Mouse (Mus musculus) frontal cortex, postnatal 25 days (tissue): ENCODE measurements at regions not wholly inside any gene's neighbourhood (a gene's known extent, or its start where the extent isn't known, plus 50 kb on each side); places are given as distances from the start of the nearest gene placed in this dataset.
"Not testable (repeated sequence)": the region's sequence is repeated elsewhere in the genome, so short reads cannot be mapped to it uniquely, and the experiment has no call there.

Experiments used
- DNase-seq, 2 experiments: peaks; one replicate each; pipeline ENCODE4 v3.0.0; 2022; ENCODE audit warnings: low spot score in 2 of 2

- DNase-seq = not testable (repeated sequence)
Observed at GRCm38 (mm10) chr12:21680026-21680425, 262.6 kb upstream of the Ywhaq start.

GRCm38 (mm10) chr12:21649381-21649780 is 231.9 kb upstream of the Ywhaq start:
- not testable (repeated sequence) for DNase-seq

DNA sequence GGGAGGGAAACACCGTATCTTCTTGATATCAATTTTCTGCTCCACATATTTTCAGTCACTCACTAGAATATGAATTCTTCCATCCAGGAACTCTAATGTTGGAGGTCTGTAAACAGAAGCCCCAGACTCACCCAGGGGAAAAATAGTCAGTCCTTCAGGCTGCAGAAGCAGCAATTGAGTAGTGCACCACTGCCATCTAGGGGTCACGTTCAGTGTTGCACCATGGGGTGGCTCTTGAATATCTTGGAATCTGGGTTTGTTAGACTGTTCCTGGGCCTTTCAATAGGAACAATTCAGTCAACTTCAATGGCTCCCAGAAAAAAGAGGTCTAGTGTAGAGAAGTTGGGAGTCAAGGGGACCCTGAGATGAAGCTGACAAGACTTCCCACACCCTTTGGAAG is 196.3 kb upstream of the Ywhaq start:
- DNase-seq = peak; percentile 58 to 63

DNA sequence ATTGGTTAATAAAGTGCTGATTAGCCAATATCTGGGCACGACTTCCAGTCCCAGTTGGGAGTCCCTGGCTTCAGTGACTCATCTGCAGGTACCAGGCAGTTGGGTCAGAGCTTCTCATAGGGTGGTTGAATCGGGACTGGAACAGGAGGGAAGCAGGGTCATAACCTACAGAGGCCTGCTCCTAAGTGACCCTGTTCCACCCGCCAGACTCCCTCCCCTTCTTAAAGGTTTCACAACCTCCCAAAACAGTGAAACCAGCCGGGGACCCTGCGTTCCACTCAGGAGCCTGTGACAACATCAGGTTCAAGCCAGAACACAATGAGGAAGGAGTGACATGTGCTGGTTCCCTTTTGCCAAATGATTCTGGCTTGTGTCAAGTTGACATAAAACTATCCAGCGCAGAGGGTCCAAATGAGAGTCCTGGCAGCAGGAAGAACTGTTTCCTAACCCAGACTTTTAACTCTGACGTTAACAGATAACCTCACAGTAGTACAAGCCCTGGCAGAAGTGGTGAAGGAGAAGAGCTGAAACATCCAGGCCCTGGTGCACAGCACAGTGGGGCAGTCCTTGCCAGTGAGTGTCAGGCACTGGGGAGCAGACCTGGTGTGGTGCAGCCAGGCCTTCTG is 151.1 kb upstream of the Ywhaq start:
- DNase-seq = no peak

DNA sequence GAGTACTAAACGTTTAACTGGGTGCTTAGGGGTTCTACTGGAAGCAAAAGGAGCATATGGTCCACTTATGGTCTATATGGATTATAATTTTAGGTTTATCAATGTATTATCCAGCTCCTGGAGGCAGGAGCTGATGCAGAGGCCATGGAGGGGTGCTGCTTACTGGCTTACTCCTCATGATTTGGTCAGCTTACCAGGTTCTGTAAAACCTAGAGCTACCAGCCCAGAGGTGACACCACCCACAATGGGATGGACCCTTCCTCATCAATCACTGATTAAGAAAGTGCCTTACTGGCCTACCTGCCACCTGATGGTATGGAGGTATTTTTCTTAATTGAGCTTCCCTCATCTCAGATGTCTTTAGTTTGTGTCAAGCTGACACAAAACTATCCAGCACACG is 126.5 kb upstream of the Ywhaq start:
- DNase-seq = not testable (repeated sequence)

DNA sequence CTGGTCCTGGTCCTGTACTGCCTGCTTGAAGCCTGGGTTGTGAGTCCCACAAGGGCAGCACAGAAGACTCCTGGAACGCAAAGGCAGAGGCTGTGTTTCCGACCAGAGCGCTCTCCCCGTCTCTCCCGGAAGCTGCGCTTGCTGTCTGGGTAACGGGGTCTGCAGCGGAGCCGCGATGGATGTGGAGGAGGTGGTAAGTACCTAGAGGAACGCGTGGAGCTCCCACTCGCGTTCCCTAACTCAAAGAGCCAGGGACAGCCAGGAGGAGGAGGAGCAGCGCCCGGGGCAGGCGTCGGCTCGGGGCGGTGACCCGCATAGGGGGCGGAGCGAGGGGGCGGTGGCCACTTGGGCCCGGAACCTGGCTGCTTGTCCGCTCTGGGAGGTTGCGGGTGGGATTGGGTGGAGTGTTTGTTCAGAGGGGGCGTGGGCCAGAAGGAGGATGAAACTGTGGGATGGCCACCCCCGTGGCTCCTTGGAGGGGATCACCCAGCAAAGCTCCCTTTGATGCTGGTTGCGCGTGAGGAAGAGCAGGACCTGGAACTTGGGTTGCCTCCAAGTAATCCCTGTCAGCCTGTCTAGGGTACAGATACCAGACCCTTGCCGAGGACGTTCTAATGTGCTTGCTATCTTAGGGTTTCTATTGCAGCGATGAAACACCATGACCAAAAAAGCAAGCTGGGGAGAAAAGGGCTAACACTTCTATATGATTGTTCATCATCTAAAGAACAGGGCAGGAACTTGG is 125.9 kb upstream of the Ywhaq start:
- peak; percentile 30 to 32 for DNase-seq

GRCm38 (mm10) chr12:21531766-21532165 is 114.3 kb upstream of the Ywhaq start:
- no peak for DNase-seq

DNA sequence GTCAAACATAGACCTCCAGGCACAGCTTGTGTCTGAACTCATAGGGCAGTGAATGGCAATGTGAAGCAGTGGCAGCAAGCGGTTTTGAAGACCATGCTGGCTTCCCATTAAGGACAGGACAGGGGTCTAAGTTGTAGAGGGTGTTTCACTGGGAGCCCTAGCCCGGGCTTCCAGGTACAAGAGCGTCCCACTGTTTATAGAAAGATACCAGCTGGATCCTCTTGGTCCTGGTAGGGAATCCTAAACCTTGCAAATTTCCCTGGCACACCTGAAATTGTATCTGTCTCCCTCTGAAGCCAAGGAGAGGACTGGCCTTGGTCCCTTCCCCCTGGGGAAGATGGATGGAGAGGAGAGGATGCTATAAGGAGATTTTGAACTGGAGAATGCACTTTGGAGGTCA is 111.9 kb upstream of the Ywhaq start:
- not testable (repeated sequence) for DNase-seq

GRCm38 (mm10) chr12:21527336-21527735 is 109.9 kb upstream of the Ywhaq start:
- not testable (repeated sequence) for DNase-seq

- not testable (repeated sequence) for DNase-seq
Observed at GRCm38 (mm10) chr12:21526906-21527305, 109.5 kb upstream of the Ywhaq start.

- DNase-seq = not testable (repeated sequence)
Observed at GRCm38 (mm10) chr12:21525567-21525966, 108.1 kb upstream of the Ywhaq start.

DNA sequence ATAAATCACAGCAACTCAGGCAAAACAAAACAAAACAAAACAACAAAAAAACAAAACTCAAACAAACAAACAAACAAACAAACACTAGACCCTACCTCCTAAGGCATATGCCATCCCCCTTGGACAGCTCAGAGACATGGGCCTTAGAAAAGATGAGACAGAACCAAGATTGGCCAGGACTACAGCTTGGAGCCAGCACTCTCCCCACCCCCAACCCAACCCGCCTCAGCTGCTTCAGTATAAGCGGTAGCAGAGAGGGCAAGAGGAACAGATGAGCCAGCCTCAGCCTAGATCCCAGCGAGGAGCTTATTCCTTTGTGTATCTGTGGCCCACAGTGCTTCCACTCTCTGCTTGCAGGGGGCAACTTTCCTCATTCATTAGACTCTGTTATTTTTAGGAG is 105.2 kb upstream of the Ywhaq start:
- DNase-seq = no peak

- no peak for DNase-seq
Observed at GRCm38 (mm10) chr12:21519058-21519457, 101.6 kb upstream of the Ywhaq start.

GRCm38 (mm10) chr12:21512736-21513135 is 95.3 kb upstream of the Ywhaq start:
- no peak for DNase-seq

- DNase-seq = peak; percentile 37 to 54
Observed at GRCm38 (mm10) chr12:21511043-21511665, 93.7 kb upstream of the Ywhaq start.

GRCm38 (mm10) chr12:21507080-21507479 is 89.6 kb upstream of the Ywhaq start:
- no peak for DNase-seq

DNA sequence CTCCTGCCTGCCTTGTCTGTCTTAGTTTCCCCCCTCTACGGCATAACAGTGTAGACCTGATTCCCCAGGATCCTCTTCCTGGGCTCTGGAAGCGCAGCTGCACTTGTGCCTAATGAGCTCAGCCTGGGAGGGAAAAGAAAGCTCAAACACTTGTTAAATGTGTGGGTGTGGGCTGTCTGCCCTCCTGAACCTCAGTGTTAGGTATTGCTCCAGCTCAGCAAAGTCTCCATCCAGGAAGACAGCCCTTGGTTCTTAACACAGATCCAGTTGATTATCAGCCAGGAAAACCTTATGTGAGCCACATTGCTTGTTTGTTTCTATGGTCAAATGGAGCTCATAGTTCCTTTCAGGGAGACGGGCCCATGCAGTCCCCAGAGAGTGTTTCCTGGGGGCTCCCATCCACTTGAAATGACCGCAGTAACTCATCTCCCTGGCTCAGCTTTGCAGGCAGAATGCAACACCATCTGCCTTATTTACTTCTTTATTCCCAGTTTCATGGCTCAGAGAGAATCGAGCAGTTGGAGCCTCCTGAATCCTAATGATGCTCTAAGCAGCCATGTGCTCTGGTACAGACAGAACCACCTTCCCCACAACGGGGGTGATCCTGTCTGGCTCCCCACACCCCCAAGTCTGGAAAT is 88.4 kb upstream of the Ywhaq start:
- no peak for DNase-seq

- no peak for DNase-seq
Observed at GRCm38 (mm10) chr12:21503250-21503649, 85.8 kb upstream of the Ywhaq start.

- DNase-seq = no peak
Observed at GRCm38 (mm10) chr12:21496974-21497373, 79.5 kb upstream of the Ywhaq start.

DNA sequence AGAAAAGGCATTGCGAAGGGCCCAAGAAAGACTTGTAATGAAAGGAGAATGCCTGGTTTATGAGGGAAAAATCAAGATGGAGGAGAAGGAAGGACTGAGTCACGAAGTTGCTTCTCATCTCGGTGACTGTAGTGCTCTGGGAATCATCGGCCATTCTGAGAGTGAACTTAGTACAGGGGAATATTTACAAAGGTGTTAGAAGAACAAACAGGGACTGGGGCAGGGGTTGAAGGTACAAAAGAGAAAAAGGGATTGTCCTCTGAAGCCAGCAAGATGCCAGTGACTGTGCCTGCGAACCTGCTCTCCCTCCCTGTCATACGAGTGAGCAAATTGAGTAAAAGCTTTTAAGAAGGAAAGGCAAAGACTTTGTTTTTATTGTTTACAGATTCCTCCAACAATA is 78.1 kb upstream of the Ywhaq start:
- DNase-seq = no peak

- DNase-seq = no peak
Observed at GRCm38 (mm10) chr12:21493471-21493870, 76.0 kb upstream of the Ywhaq start.

DNA sequence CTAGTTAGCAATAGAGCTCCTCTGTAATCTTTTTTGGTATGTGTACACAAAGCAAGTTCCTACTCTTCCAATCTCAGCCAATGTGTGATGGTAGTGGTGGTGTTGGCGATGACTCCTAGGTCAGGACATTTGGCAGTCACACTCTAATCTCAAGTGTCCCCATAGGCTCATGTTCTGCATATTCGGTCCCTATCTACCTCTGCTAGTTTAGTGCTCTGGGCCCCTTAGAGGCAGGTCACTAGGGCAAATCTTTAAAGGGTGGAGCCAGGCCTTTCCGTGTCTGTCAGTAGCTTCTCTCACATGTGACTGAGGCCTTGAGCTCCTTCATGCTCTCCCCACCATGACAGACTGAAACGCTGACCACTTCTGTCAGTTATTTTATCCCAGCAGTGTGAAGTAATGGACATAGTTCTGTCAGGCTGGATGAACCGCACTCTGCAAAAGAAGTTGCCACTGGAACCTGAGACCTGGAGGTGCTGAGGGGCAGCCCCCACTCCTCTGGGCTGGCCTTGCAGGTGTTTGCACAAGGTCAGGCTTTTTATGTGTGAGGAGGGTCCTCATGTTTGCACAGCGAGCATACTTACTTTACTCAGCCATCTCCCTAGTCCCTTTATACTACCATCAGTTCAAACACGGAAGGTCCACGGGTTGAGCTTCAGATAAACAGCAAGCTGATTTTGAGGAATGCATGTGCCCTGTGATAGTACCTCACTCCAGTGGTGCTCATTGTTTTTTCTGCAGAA is 75.3 kb upstream of the Ywhaq start:
- DNase-seq = no peak
